12 mouse cellular contexts compared by ENCODE assay signal in genomic region chr4:22480091-22480857, GRCm38 (mm10). TPM values are rescaled to one million over a fixed set of nuclear protein-coding genes. Genes with fewer than 3 reads are reported as not detected.
DNase-seq lines count a peak whose midpoint lies in the region; ATAC-seq and TF ChIP-seq lines count a peak whose summit lies in the region.
"Had no signal": no experiment of that assay in that cellular context is flagged by ENCODE, and none has a peak within 500 bp of the region (broad histone marks: within the 10 kb centered on the region; RNA-seq: fewer than 3 reads in every experiment).

No protein-coding gene starts in this region.

- H3K4me2 ChIP-seq in midbrain, embryonic 13.5 days (replicated peaks): peak overlapping the region; percentile 67
- H3K4me2 ChIP-seq: liver, embryonic 15.5 days had no signal

- WGBS in hindbrain, embryonic 10.5 days: under 1% methylated on average over 18 of the region's 18 CpGs
- WGBS in midbrain, embryonic 13.5 days: 2% methylated on average over 18 of the region's 18 CpGs

- TF ChIP-seq CTCF in ES-Bruce4 (IDR thresholded peaks at IDR 0.05; ENCODE audit: low read depth, low read length): no peak
- no peak for TF ChIP-seq CTCF in cortical plate, adult 2 months (IDR thresholded peaks at IDR 0.05; ENCODE audit: extremely low read depth, insufficient read depth, low read length)

- TF ChIP-seq EP300 in ES-Bruce4 (IDR thresholded peaks at IDR 0.05; ENCODE audit: insufficient read depth, low read depth, low read length): no peak

- no peaks in the 10 kb centered on the region for H3K36me3 ChIP-seq in ES-Bruce4 (ENCODE audit: control insufficient read depth, insufficient read depth, low read length, poor library complexity, severe bottlenecking)
- peaks cover 23% of the 10 kb centered on the region; the same call in 1 of the 2 replicates for H3K36me3 ChIP-seq in hindbrain, embryonic 10.5 days
- H3K36me3 ChIP-seq in midbrain, embryonic 13.5 days: no peaks in the 10 kb centered on the region
- H3K36me3 ChIP-seq: liver, embryonic 15.5 days had no signal

- no peak for ATAC-seq in midbrain, embryonic 13.5 days
- ATAC-seq: intestine, postnatal 0 days had no signal

- peaks cover 26% of the 10 kb centered on the region for H3K27me3 ChIP-seq in ES-Bruce4 (ENCODE audit: control insufficient read depth, insufficient read depth, low read length, poor library complexity, severe bottlenecking)
- peaks cover 44% of the 10 kb centered on the region for H3K27me3 ChIP-seq in hindbrain, embryonic 10.5 days (ENCODE audit: insufficient read depth, poor library complexity, severe bottlenecking)
- no peaks in the 10 kb centered on the region for H3K27me3 ChIP-seq in midbrain, embryonic 13.5 days

- no peak for TF ChIP-seq POLR2A in ES-Bruce4 (IDR thresholded peaks at IDR 0.05; ENCODE audit: insufficient read depth, low read length)
- no peak for TF ChIP-seq POLR2A in cortical plate, adult 2 months (IDR thresholded peaks at IDR 0.05; ENCODE audit: extremely low read depth, insufficient read depth, low read length)

- no peak for DNase-seq in hindbrain, embryonic 10.5 days (ENCODE audit: low spot score)
- no peak for DNase-seq in adipocyte (ENCODE audit: low spot score)
- DNase-seq in kidney, postnatal 4 days: no peak
- no peak for DNase-seq in gastrocnemius, postnatal 25 days
- DNase-seq: cerebellum, adult 18-20 months had no signal

- H3K4me1 ChIP-seq in ES-Bruce4 (ENCODE audit: control insufficient read depth, insufficient read depth, low read length): no peaks in the 10 kb centered on the region
- no peaks in the 10 kb centered on the region; the same call in 1 of the 2 replicates for H3K4me1 ChIP-seq in cortical plate, adult 2 months (ENCODE audit: control insufficient read depth, insufficient read depth, low read length)
- peaks cover 43% of the 10 kb centered on the region for H3K4me1 ChIP-seq in hindbrain, embryonic 10.5 days (replicated peaks)
- H3K4me1 ChIP-seq in midbrain, embryonic 13.5 days (replicated peaks): peaks cover 53% of the 10 kb centered on the region
- H3K4me1 ChIP-seq: liver, embryonic 15.5 days had no signal

- no peak overlapping the region for H3K9ac ChIP-seq in ES-Bruce4 (ENCODE audit: low read depth, poor library complexity, severe bottlenecking)
- H3K9ac ChIP-seq in midbrain, embryonic 13.5 days (replicated peaks): peak overlapping the region; percentile 76
- H3K9ac ChIP-seq: liver, embryonic 15.5 days had no signal

- H3K9me3 ChIP-seq in ES-Bruce4 (replicated peaks; ENCODE audit: control insufficient read depth, insufficient read depth, low read length, poor library complexity, severe bottlenecking): no peaks in the 10 kb centered on the region
- no peaks in the 10 kb centered on the region for H3K9me3 ChIP-seq in hindbrain, embryonic 10.5 days
- H3K9me3 ChIP-seq in midbrain, embryonic 13.5 days: no peaks in the 10 kb centered on the region
- H3K9me3 ChIP-seq: liver, embryonic 15.5 days had no signal

- no peak overlapping the region for H3K27ac ChIP-seq in ES-Bruce4 (ENCODE audit: insufficient read depth, low read length)
- peak overlapping the region; percentile 52 for H3K27ac ChIP-seq in cortical plate, adult 2 months (ENCODE audit: insufficient read depth, low read length)
- H3K27ac ChIP-seq in hindbrain, embryonic 10.5 days: peak overlapping the region; percentile 99
- peak overlapping the region; percentile 92 for H3K27ac ChIP-seq in midbrain, embryonic 13.5 days
- H3K27ac ChIP-seq: liver, embryonic 15.5 days had no signal

- peak overlapping the region; percentile 31 for H3K4me3 ChIP-seq in ES-Bruce4 (ENCODE audit: low read depth, low read length)
- H3K4me3 ChIP-seq in cortical plate, adult 2 months (ENCODE audit: insufficient read depth, low read length): peak overlapping the region; percentile 24; the same call in 1 of the 2 replicates
- H3K4me3 ChIP-seq in hindbrain, embryonic 10.5 days: peak overlapping the region; percentile 82
- H3K4me3 ChIP-seq in midbrain, embryonic 13.5 days (replicated peaks): peak overlapping the region; percentile 98
- H3K4me3 ChIP-seq: erythroblast, embryonic 14.5 days; liver, embryonic 15.5 days had no signal

RNA-seq across cellular contexts. Expression of gene Pou3f2, which starts 7.9 kb away (rescaled TPM):
- polyA plus RNA-seq in ES-Bruce4 (2011; ENCODE audit: insufficient read depth, insufficient read length, low read depth, missing spikeins): 0.10 TPM in 1 of 2 replicates, not detected in the other
- polyA plus RNA-seq in cortical plate, adult 2 months (2012; rRNA removed): 16.3 and 16.7 TPM in 2 replicates
- polyA plus RNA-seq in hindbrain, embryonic 10.5 days (2016; fragmentation: Nextera tagmentation; extraction: Ambion mirVana): 44.0 and 45.4 TPM in 2 replicates
- 69.3 and 80.0 TPM in 2 replicates for polyA plus RNA-seq in midbrain, embryonic 13.5 days (2015; fragmentation: Nextera tagmentation; extraction: Ambion mirVana)
- total RNA-seq in gastrocnemius, postnatal 25 days (2021): not detected
- polyA plus RNA-seq: erythroblast, embryonic 14.5 days; gonadal fat pad, adult 2 months; intestine, postnatal 0 days had no signal

Comparison
In these comparisons a context has a peak if more than half of its experiments do, and no peak if none do; other contexts are left out.
1. H3K4me3 ChIP-seq: peak in every context shown above with its lines; median percentile 98 in midbrain, embryonic 13.5 days; 82 in hindbrain, embryonic 10.5 days; 31 in ES-Bruce4; 24 in cortical plate, adult 2 months.
2. RNA of gene Pou3f2, which starts 7.9 kb away (polyA plus RNA-seq): 69.3 to 80.0 TPM in midbrain, embryonic 13.5 days, 44.0 to 45.4 TPM in hindbrain, embryonic 10.5 days and 16.3 to 16.7 TPM in cortical plate, adult 2 months; 0.10 TPM in ES-Bruce4; every median in the first group is over 10 times any median in the second.